Mouse (Mus musculus) liver, embryonic 11.5 days (tissue): ENCODE measurements around the gene Cnot11. TPM values are rescaled to one million over a fixed set of nuclear protein-coding genes. Genes with fewer than 3 reads are reported as not detected.

ENCODE experiments used
- ATAC-seq: fragments of 200-750 bp; cut with Nextera tagmentation; replicated peaks from 2 replicates; pipeline ENCODE4 v1.8.0; 2017; ENCODE audit warnings: moderate number of reproducible peaks, mild to moderate bottlenecking, moderate TSS enrichment, moderate library complexity; ENCODE audit not compliant: low FRiP score
- DNase-seq: peaks from one replicate; pipeline ENCODE4 v3.0.0-alpha.2; 2017; ENCODE audit warnings: low spot score
- H3K27ac ChIP-seq: fragments of 300-500 bp; sonication (generic); 2 replicates; pipeline ENCODE4 v1.5.1; 2014; ENCODE audit warnings: mild to moderate bottlenecking, low read depth, low read length, control low read depth
- H3K27me3 ChIP-seq: fragments of 300-500 bp; sonication (generic); replicated peaks from 2 replicates; pipeline ENCODE4 v1.6.1; 2014; ENCODE audit warnings: low read length, mixed read lengths; ENCODE audit not compliant: control insufficient read depth, insufficient read depth
- H3K36me3 ChIP-seq: fragments of 300-500 bp; sonication (generic); 2 replicates; pipeline ENCODE4 v1.6.1; 2014; ENCODE audit warnings: mild to moderate bottlenecking, low read length, moderate library complexity, mixed read lengths; ENCODE audit not compliant: control insufficient read depth, insufficient read depth
- H3K4me1 ChIP-seq: fragments of 300-500 bp; sonication (generic); replicated peaks from 2 replicates; pipeline ENCODE4 v1.6.1; 2014; ENCODE audit warnings: low read length, mixed read lengths; ENCODE audit not compliant: control insufficient read depth, insufficient read depth
- H3K4me2 ChIP-seq: fragments of 300-500 bp; sonication (generic); 2 replicates; pipeline ENCODE4 v1.6.1; 2014; ENCODE audit warnings: mild to moderate bottlenecking, control low read depth, moderate library complexity
- H3K4me3 ChIP-seq: fragments of 300-500 bp; sonication (generic); 2 replicates; pipeline ENCODE4 v1.5.1; 2014; ENCODE audit warnings: low read depth, low read length, control low read depth
- H3K9ac ChIP-seq: fragments of 300-500 bp; sonication (generic); 2 replicates; pipeline ENCODE4 v1.6.1; 2014; ENCODE audit warnings: low read depth, low read length, control low read depth
- H3K9me3 ChIP-seq: fragments of 300-500 bp; sonication (generic); 2 replicates; pipeline ENCODE4 v1.6.1; 2016; ENCODE audit warnings: low read length, inconsistent platforms, mixed read lengths; ENCODE audit not compliant: control insufficient read depth
- WGBS: fragments of 180-500 bp; shearing (Covaris S2); extraction: QIAGEN DNeasy Blood & Tissue Kit; methylation state at CpG from one replicate; pipeline ENCODE4 v1.1.7; 2014; 5-methylcytosine and 5-hydroxymethylcytosine counted together
- polyA plus RNA-seq: library from polyadenylated mRNA; unstranded; fragments of >200 nt; fragmentation: Nextera tagmentation; extraction: Ambion mirVana; gene quantifications from 2 replicates; pipeline ENCODE4 v1.2.1, GENCODE M21; 2014

Gene Cnot11
- polyA plus RNA-seq, 1 experiment from 2014 or later = 24.3 TPM

- H3K36me3 ChIP-seq = no peaks in the 10 kb centered on the region
- DNase-seq = no peak
- H3K4me1 ChIP-seq = no peaks in the 10 kb centered on the region
- 70% methylated on average over 6 of the region's 6 CpGs for WGBS
- no peak overlapping the region for H3K4me2 ChIP-seq
- H3K27me3 ChIP-seq = no peaks in the 10 kb centered on the region
- H3K9ac ChIP-seq = no peak overlapping the region
- no peak overlapping the region for H3K4me3 ChIP-seq
- H3K27ac ChIP-seq = no peak overlapping the region
- ATAC-seq = no peak
- H3K9me3 ChIP-seq = no peaks in the 10 kb centered on the region
Measured at GRCm38 (mm10) chr1:39528319-39528718, 6.5 kb upstream of the Cnot11 start.

- Histone ChIP-seq H3K9ac (no peak overlapping the region), H3K27me3 (no peaks in the 10 kb centered on the region), H3K27ac (no peak overlapping the region), H3K4me3 (no peak overlapping the region), H3K4me1 (no peaks in the 10 kb centered on the region; the same call in 1 of the 2 replicates), H3K36me3 (no peaks in the 10 kb centered on the region), H3K9me3 (no peaks in the 10 kb centered on the region), H3K4me2 (no peak overlapping the region)
- DNase-seq (peak; percentile 64), ATAC-seq (peak; percentile 35)
- 39% methylated on average over 13 of the region's 13 CpGs for WGBS
Measured at GRCm38 (mm10) chr1:39530258-39530943, 4.4 kb upstream of the Cnot11 start.

GRCm38 (mm10) chr1:39531036-39531435 is 3.8 kb upstream of the Cnot11 start:
- Histone ChIP-seq H3K4me3 (no peak overlapping the region), H3K27ac (no peak overlapping the region), H3K27me3 (no peaks in the 10 kb centered on the region), H3K36me3 (no peaks in the 10 kb centered on the region), H3K4me1 (no peaks in the 10 kb centered on the region; the same call in 1 of the 2 replicates), H3K9ac (no peak overlapping the region), H3K4me2 (no peak overlapping the region), H3K9me3 (no peaks in the 10 kb centered on the region)
- no peak for ATAC-seq
- no peak for DNase-seq
- WGBS = 65% methylated on average over 4 of the region's 4 CpGs

GRCm38 (mm10) chr1:39533917-39534316 is 875 bp upstream of the Cnot11 start:
- 45% methylated on average over 3 of the region's 3 CpGs for WGBS
- Histone ChIP-seq H3K27ac (no peak overlapping the region), H3K27me3 (no peaks in the 10 kb centered on the region), H3K4me3 (no peak overlapping the region), H3K4me1 (peaks cover 6% of the 10 kb centered on the region; the same call in 1 of the 2 replicates), H3K9ac (no peak overlapping the region), H3K9me3 (no peaks in the 10 kb centered on the region), H3K36me3 (peaks cover 10% of the 10 kb centered on the region; the same call in 1 of the 2 replicates), H3K4me2 (no peak overlapping the region)
- DNase-seq (no peak), ATAC-seq (no peak)

GRCm38 (mm10) chr1:39535515-39536311 is 921 bp downstream of the Cnot11 start:
- Histone ChIP-seq H3K9ac (peak overlapping the region; percentile 87), H3K9me3 (peaks cover 6% of the 10 kb centered on the region), H3K27ac (peak overlapping the region; percentile 79), H3K36me3 (peaks cover 27% of the 10 kb centered on the region), H3K4me3 (peak overlapping the region; percentile 94), H3K4me2 (peak overlapping the region; percentile 88), H3K27me3 (no peaks in the 10 kb centered on the region), H3K4me1 (peaks cover 6% of the 10 kb centered on the region; the same call in 1 of the 2 replicates)
- WGBS = under 1% methylated on average over 97 of the region's 100 CpGs
- ATAC-seq (peak; percentile 89), DNase-seq (peak; percentile 99)

GRCm38 (mm10) chr1:39536701-39537100 is 1.9 kb downstream of the Cnot11 start:
- H3K27ac ChIP-seq = no peak overlapping the region
- H3K4me1 ChIP-seq = peaks cover 6% of the 10 kb centered on the region; the same call in 1 of the 2 replicates
- ATAC-seq (no peak), DNase-seq (no peak)
- H3K9ac ChIP-seq = peak overlapping the region; percentile 87
- peak overlapping the region; percentile 88 for H3K4me2 ChIP-seq
- WGBS = 41% methylated on average over 7 of the region's 7 CpGs
- peaks cover 6% of the 10 kb centered on the region for H3K9me3 ChIP-seq
- H3K36me3 ChIP-seq = peaks cover 30% of the 10 kb centered on the region
- peak overlapping the region; percentile 94 for H3K4me3 ChIP-seq
- no peaks in the 10 kb centered on the region for H3K27me3 ChIP-seq

- Histone ChIP-seq H3K9me3 (peaks cover 6% of the 10 kb centered on the region), H3K36me3 (peaks cover 36% of the 10 kb centered on the region), H3K27ac (no peak overlapping the region), H3K4me3 (no peak overlapping the region), H3K4me1 (peaks cover 6% of the 10 kb centered on the region; the same call in 1 of the 2 replicates), H3K27me3 (no peaks in the 10 kb centered on the region), H3K9ac (no peak overlapping the region), H3K4me2 (peak overlapping the region; percentile 31; the same call in 1 of the 2 replicates)
- WGBS = 83% methylated on average over 10 of the region's 10 CpGs
- ATAC-seq (no peak), DNase-seq (no peak)
Measured at GRCm38 (mm10) chr1:39537631-39538380, 3.0 kb downstream of the Cnot11 start.

GRCm38 (mm10) chr1:39540592-39540991 is 5.8 kb downstream of the Cnot11 start:
- Histone ChIP-seq H3K9ac (no peak overlapping the region), H3K36me3 (peaks cover 40% of the 10 kb centered on the region), H3K27ac (no peak overlapping the region), H3K27me3 (no peaks in the 10 kb centered on the region), H3K4me3 (no peak overlapping the region), H3K4me2 (no peak overlapping the region), H3K9me3 (peaks cover 6% of the 10 kb centered on the region), H3K4me1 (0 out of 2 replicates have a peak, but pooled peaks cover 6% of the 10 kb centered on the region)
- ATAC-seq = no peak
- no peak for DNase-seq
